ENCODE assay signal across 6 mouse cellular contexts in genomic region chr1:93763531-93763930, GRCm38 (mm10). TPM values are rescaled to one million over a fixed set of nuclear protein-coding genes. Genes with fewer than 3 reads are reported as not detected.
DNase-seq lines count a peak whose midpoint lies in the region; ATAC-seq lines count a peak whose summit lies in the region.
"Not testable (repeated sequence)": the region's sequence is repeated elsewhere in the genome, so short reads cannot be mapped to it uniquely, and the experiment has no call there.

No protein-coding gene starts in this region.

- H3K4me1 ChIP-seq in intestine, embryonic 16.5 days (ENCODE audit: control insufficient read depth, insufficient read depth, low read length); midbrain, embryonic 11.5 days (ENCODE audit: control insufficient read depth, insufficient read depth, low read length): not testable (repeated sequence)
- peaks cover 56% of the 10 kb centered on the region for H3K4me1 ChIP-seq in liver, embryonic 12.5 days
- H3K4me1 ChIP-seq in liver, embryonic 15.5 days (replicated peaks): peaks cover 58% of the 10 kb centered on the region

- not testable (repeated sequence) for H3K4me2 ChIP-seq in intestine, embryonic 16.5 days (ENCODE audit: low read depth, low read length); midbrain, embryonic 11.5 days
- H3K4me2 ChIP-seq in liver, embryonic 12.5 days: peak overlapping the region; percentile 37
- peak overlapping the region; percentile 35; the same call in 1 of the 2 replicates for H3K4me2 ChIP-seq in liver, embryonic 15.5 days

- WGBS in intestine, embryonic 16.5 days: 75% methylated on average over 3 of the region's 3 CpGs
- 64% methylated on average over 3 of the region's 3 CpGs for WGBS in liver, embryonic 12.5 days (ENCODE audit: insufficient replicate concordance)
- WGBS in liver, embryonic 15.5 days (ENCODE audit: insufficient replicate concordance): 68% methylated on average over 3 of the region's 3 CpGs
- WGBS in midbrain, embryonic 11.5 days: 97% methylated on average over 3 of the region's 3 CpGs

- peak; percentile 89 for ATAC-seq in erythroblast, adult 5-6 weeks (replicated peaks; ENCODE audit: low FRiP score, poor library complexity, severe bottlenecking)
- peak; percentile 36; the same call in 1 of the 2 replicates for ATAC-seq in intestine, embryonic 16.5 days
- ATAC-seq in liver, embryonic 12.5 days: peak; percentile 85
- peak; percentile 79 for ATAC-seq in liver, embryonic 15.5 days (ENCODE audit: insufficient read depth)
- not testable (repeated sequence) for ATAC-seq in midbrain, embryonic 11.5 days (ENCODE audit: low FRiP score)

- not testable (repeated sequence) for H3K4me3 ChIP-seq in intestine, embryonic 16.5 days (ENCODE audit: low read length); liver, embryonic 12.5 days; liver, embryonic 15.5 days (replicated peaks); midbrain, embryonic 11.5 days (ENCODE audit: low read depth, low read length)

- peak; percentile 43 for DNase-seq in ZHBTc4 (ENCODE audit: low read depth, low spot score)
- DNase-seq in midbrain, embryonic 11.5 days (ENCODE audit: low spot score, missing footprints): peak; percentile 53

- H3K9me3 ChIP-seq in intestine, embryonic 16.5 days (ENCODE audit: control insufficient read depth, low read length); liver, embryonic 12.5 days (replicated peaks); liver, embryonic 15.5 days (replicated peaks); midbrain, embryonic 11.5 days (ENCODE audit: control insufficient read depth, low read length): not testable (repeated sequence)

- H3K9ac ChIP-seq in intestine, embryonic 16.5 days (ENCODE audit: low read depth, low read length); liver, embryonic 12.5 days; liver, embryonic 15.5 days; midbrain, embryonic 11.5 days (ENCODE audit: low read length): not testable (repeated sequence)

- H3K27ac ChIP-seq in intestine, embryonic 16.5 days (ENCODE audit: low read length); midbrain, embryonic 11.5 days (ENCODE audit: low read depth, low read length): not testable (repeated sequence)
- H3K27ac ChIP-seq in liver, embryonic 12.5 days: peak overlapping the region; percentile 58
- peak overlapping the region; percentile 49 for H3K27ac ChIP-seq in liver, embryonic 15.5 days (replicated peaks)

- not testable (repeated sequence) for H3K36me3 ChIP-seq in intestine, embryonic 16.5 days (ENCODE audit: control insufficient read depth, insufficient read depth, low read length); midbrain, embryonic 11.5 days (ENCODE audit: control insufficient read depth, insufficient read depth, low read length)
- peaks cover 26% of the 10 kb centered on the region for H3K36me3 ChIP-seq in liver, embryonic 12.5 days
- peaks cover 15% of the 10 kb centered on the region for H3K36me3 ChIP-seq in liver, embryonic 15.5 days (replicated peaks)

- H3K27me3 ChIP-seq in intestine, embryonic 16.5 days (replicated peaks; ENCODE audit: control insufficient read depth, insufficient read depth, low read length); liver, embryonic 12.5 days (replicated peaks); liver, embryonic 15.5 days; midbrain, embryonic 11.5 days (ENCODE audit: control insufficient read depth, insufficient read depth, low read length): not testable (repeated sequence)

RNA-seq across cellular contexts. Expression of gene Thap4, which starts 8.9 kb away (rescaled TPM):
- total RNA-seq in erythroblast, adult 5-6 weeks (2015; ENCODE audit: low replicate concordance): 6.3 and 15.0 TPM in 2 replicates
- total RNA-seq in erythroblast, adult 5-6 weeks (2017; ENCODE audit: low replicate concordance): 1.4 and 6.1 TPM in 2 replicates
- 85.9 and 88.1 TPM in 2 replicates for polyA plus RNA-seq in intestine, embryonic 16.5 days (2015; fragmentation: Nextera tagmentation; extraction: Ambion mirVana)
- 19.3 and 22.2 TPM in 2 replicates for polyA plus RNA-seq in liver, embryonic 12.5 days (2016; fragmentation: Nextera tagmentation; extraction: Ambion mirVana)
- polyA plus RNA-seq in liver, embryonic 15.5 days (2015; fragmentation: Nextera tagmentation; extraction: Ambion mirVana): 10.9 and 12.3 TPM in 2 replicates
- polyA plus RNA-seq in midbrain, embryonic 11.5 days (2014; fragmentation: Nextera tagmentation; extraction: Ambion mirVana): 37.5 and 39.8 TPM in 2 replicates

RNA-seq across cellular contexts. Expression of gene Atg4b, which starts 12.2 kb away (rescaled TPM):
- total RNA-seq in erythroblast, adult 5-6 weeks (2015; ENCODE audit: low replicate concordance): 12.3 and 20.7 TPM in 2 replicates
- 20.8 and 21.0 TPM in 2 replicates for total RNA-seq in erythroblast, adult 5-6 weeks (2017; ENCODE audit: low replicate concordance)
- polyA plus RNA-seq in intestine, embryonic 16.5 days (2015; fragmentation: Nextera tagmentation; extraction: Ambion mirVana): 64.9 and 69.1 TPM in 2 replicates
- 75.0 and 87.6 TPM in 2 replicates for polyA plus RNA-seq in liver, embryonic 12.5 days (2016; fragmentation: Nextera tagmentation; extraction: Ambion mirVana)
- polyA plus RNA-seq in liver, embryonic 15.5 days (2015; fragmentation: Nextera tagmentation; extraction: Ambion mirVana): 57.2 and 59.9 TPM in 2 replicates
- polyA plus RNA-seq in midbrain, embryonic 11.5 days (2014; fragmentation: Nextera tagmentation; extraction: Ambion mirVana): 94.2 and 103 TPM in 2 replicates

RNA-seq across cellular contexts. Expression of gene Dtymk, which starts 38.2 kb away (rescaled TPM):
- 41.9 and 43.5 TPM in 2 replicates for total RNA-seq in erythroblast, adult 5-6 weeks (2015; ENCODE audit: low replicate concordance)
- total RNA-seq in erythroblast, adult 5-6 weeks (2017; ENCODE audit: low replicate concordance): 33.8 and 74.4 TPM in 2 replicates
- polyA plus RNA-seq in intestine, embryonic 16.5 days (2015; fragmentation: Nextera tagmentation; extraction: Ambion mirVana): 176 and 191 TPM in 2 replicates
- polyA plus RNA-seq in liver, embryonic 12.5 days (2016; fragmentation: Nextera tagmentation; extraction: Ambion mirVana): 197 and 199 TPM in 2 replicates
- polyA plus RNA-seq in liver, embryonic 15.5 days (2015; fragmentation: Nextera tagmentation; extraction: Ambion mirVana): 110 and 114 TPM in 2 replicates
- polyA plus RNA-seq in midbrain, embryonic 11.5 days (2014; fragmentation: Nextera tagmentation; extraction: Ambion mirVana): 229 and 230 TPM in 2 replicates

RNA-seq across cellular contexts. Expression of gene Ing5, which starts 40.2 kb away (rescaled TPM):
- total RNA-seq in erythroblast, adult 5-6 weeks (2015; ENCODE audit: low replicate concordance): 2.9 and 4.4 TPM in 2 replicates
- 7.5 and 11.7 TPM in 2 replicates for total RNA-seq in erythroblast, adult 5-6 weeks (2017; ENCODE audit: low replicate concordance)
- polyA plus RNA-seq in intestine, embryonic 16.5 days (2015; fragmentation: Nextera tagmentation; extraction: Ambion mirVana): 15.9 TPM in 2 replicates
- 15.5 and 17.1 TPM in 2 replicates for polyA plus RNA-seq in liver, embryonic 12.5 days (2016; fragmentation: Nextera tagmentation; extraction: Ambion mirVana)
- 9.4 TPM in 2 replicates for polyA plus RNA-seq in liver, embryonic 15.5 days (2015; fragmentation: Nextera tagmentation; extraction: Ambion mirVana)
- polyA plus RNA-seq in midbrain, embryonic 11.5 days (2014; fragmentation: Nextera tagmentation; extraction: Ambion mirVana): 16.4 and 17.8 TPM in 2 replicates
